Mouse (Mus musculus) effector memory CD4-positive, alpha-beta T cell, adult 5 months (primary cell): ENCODE results near the gene Itga6. TPM values are rescaled to one million over a fixed set of nuclear protein-coding genes. Genes with fewer than 3 reads are reported as not detected.

Experiments used
- polyA plus RNA-seq: library from polyadenylated mRNA; unstranded; fragments of 100-300 nt; shearing (Covaris generic); gene quantifications from one replicate; pipeline ENCODE4 v1.2.1, GENCODE M21; 2017

The Itga6 gene
- 55.2 TPM for polyA plus RNA-seq

GRCm38 (mm10) chr2:71745610-71746374, at the start of gene Itga6:
Gene Itga6 (plus strand): TSS chr2:71745616.

GRCm38 (mm10) chr2:71872801-71873443, 127.5 kb downstream of the Itga6 start, which contains the start of gene Pdk1:
Gene Pdk1 (plus strand): TSS chr2:71873224.

Other genes starting within 250 kb of the Itga6 start
- gene Dlx1, start 217.5 kb upstream of the Itga6 start, polyA plus RNA-seq: not detected
- gene Dlx2, start 198.9 kb upstream of the Itga6 start, polyA plus RNA-seq: not detected
- 91.6 TPM for gene Pdk1, start 127.6 kb downstream of the Itga6 start, polyA plus RNA-seq
- gene Rapgef4, start 235.6 kb downstream of the Itga6 start, polyA plus RNA-seq: 12.4 TPM